Mouse (Mus musculus): ENCODE results near the gene Pmf1.

Gene Pmf1

DNA sequence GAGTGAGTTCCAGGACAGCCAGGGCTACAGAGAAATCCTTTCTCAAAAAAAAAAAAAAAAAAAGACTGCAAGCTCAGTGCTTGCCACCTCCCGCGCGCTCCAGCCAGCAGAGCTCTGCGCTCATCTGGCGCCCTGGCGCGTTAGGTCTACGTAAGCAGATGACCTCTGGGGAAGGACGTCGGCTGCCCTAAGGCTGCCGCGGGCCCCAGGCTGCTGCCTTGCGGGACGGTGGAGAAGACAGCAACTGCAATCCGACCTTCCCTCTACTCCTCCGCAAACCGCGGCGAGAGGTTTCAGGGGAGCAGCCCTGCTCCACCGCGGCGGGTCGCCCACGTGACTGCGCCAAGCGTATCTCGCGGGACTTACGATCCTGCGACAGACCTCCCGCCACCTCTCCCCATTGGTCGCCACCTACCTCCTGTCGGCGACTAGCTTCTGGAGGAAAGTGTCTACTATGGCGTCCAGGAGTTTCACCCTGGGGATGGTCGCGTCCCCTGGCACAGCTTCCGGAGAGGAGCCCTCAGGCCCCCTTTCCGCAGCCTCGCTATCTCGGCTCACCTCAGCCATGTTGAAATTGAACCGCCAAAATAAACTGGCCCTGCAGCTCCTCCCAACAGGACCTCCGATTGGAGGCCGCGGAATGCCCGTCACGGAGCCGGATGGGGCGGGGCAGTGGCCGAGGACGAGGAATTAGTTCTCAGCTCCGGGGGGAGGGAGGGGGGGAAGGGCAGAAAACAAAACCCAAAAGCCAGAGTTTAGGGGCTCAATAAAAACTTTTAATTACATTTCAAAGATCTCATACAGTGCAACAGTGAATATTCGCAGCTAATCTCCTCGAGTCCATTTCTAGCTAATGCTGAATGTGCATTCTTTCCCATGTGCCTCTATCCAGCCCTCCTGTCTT is at the start of gene Pmf1:
TSS of gene Pmf1 (minus strand) at position 591 of the 904 bp plus-strand sequence.
- DNase-seq = peak; percentile 97

DNA sequence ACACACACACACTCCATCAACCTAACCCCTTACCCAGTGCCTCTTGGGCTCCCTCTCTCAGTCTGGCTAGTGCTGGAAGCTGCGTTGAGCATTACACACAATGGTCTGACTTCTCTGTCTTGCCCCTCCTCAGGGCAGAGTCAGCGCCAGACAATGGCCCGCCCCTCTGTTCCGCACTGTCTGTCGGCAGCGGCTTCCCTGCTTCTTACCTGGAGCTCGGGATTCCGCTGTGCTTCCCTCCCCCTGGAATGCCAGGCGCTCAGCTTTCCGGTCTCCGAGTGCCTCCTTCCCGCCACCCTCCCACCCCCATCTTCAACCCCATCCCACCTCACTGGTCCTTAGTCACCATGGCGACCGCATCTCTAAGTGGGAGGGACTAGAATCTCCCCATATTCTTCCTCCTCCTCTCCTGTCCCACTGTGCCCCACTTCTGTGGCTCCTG is 48.7 kb upstream of the Pmf1 start:
- no peak for DNase-seq

DNA sequence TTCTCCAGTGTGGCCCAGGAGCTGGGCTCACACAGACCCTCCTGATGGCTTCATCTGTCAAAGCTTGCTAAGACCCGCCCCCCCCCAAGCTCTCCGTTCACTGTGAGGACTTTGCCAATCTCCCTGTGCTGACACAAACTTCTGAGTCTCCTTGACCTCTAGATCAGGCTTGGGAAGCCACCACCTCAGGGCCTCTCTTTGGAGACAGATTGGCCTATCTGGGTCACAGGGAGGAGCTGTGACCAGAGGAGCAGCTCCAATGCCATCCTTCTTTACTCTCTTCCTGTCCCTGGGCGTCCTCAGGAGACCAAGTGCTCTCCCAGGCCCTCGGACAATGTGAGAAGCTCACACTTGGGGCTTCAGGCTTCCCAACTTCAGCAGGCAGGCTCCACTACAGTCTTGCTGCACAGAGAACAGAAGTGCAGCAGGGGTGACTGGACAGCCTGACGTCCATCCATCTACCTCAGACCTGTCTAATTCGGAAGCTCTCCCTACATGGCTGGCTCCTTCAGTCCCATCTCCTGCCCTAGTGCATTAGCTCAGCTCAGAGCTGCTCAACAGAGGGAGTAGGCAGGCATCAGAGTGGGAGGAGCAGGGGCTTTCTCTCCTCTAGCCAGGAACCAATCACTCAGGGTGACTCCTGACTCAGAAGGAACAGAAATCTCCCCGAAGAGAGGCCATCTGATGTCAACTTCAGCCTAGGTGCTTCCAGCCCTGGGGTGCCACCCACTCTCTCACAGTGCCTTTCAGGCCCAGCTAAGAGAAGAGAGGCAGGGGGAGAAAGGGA is 46.8 kb upstream of the Pmf1 start:
- no peak for DNase-seq

DNA sequence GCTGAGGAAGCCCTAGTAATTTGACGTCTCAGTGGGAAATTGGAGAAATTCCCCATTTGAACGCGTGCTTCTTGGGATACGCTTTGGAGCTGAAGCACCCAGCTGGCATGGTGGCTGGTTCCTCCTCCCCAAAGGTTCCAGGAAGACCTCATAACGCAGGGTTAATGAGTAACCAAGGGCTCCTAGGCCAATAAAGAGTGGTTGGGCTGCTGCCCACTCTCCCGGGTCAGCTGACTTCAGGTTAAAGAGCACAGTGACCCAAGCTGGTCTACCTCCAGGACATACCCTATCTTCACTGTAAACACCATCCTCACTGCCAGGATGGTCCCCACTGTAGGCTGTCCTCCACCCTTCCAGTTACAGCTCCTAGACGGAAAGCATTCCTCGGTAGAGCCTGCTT is 46.2 kb upstream of the Pmf1 start:
- DNase-seq = peak; percentile 80

DNA sequence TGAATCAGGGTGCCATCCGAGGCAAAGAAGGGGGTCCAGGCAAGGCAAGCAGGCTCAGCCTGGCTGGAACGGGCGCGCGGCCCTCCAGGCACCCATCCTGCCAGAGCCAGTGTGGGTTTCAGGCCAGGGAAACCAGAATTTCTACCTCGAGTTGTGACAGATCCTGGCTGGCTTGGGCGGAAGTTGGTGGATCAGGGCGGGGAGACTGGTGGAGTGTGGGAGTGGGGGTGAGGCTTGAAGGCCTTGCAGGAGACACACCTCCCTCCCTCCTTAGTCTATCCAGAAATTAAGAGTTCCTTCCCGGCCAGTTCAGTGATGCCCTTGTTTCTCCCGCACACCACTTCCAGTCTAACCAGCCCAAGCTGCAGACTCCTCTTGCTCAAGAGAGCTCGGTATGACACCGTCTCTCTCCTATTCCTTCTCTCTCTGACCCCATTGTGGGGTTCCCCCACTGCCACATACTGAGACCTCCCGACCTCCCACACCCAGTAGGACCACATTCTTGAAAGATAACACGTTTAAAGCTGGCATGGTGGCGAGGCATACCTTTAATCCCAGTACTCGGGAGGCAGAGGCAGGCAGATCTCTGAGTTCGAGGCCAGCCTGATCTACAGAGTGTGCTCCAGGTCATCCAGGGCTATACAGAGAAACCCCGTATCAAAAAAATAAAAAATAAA is 45.6 kb upstream of the Pmf1 start:
- DNase-seq = peak; percentile 71

DNA sequence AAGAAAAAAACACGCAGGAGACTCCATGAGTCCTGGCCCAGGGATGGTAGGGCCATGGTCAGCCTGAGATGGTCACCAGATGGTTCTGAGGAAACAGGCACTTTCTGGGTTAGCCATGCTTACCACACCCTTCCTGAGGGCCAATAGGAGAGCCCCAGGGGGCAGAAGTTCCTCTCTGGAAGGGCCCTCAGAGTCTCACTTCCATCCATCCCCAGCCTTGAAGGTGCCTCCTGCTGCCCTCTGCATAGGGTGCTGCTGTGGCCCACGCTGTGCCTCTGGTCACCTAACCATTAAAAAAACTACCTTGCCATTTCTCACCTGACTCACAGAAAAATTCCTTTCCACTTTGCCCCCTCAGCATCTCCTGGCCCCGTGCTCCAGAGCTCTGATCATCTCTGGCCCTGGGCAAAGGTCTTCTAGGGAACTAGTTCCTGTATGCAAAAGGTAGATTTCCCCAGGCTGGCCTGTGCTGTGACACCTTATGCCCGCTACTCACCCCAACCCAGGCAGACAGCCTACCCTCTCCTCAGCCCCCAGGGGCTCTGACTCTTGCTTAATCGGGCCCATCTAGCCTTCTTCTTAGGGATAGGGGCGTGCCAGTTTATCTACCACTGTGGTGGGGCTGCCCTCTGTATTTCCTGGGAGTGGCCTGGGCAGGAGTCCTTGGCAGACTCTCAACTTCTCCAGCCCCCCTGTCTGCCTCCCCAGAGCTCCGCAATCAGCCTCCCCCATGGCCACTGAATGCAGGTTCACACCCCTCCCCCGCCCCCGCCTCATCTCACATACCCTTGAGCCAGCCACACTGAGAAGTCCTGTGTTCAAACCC is 44.8 kb upstream of the Pmf1 start:
- DNase-seq = peak; percentile 58

DNA sequence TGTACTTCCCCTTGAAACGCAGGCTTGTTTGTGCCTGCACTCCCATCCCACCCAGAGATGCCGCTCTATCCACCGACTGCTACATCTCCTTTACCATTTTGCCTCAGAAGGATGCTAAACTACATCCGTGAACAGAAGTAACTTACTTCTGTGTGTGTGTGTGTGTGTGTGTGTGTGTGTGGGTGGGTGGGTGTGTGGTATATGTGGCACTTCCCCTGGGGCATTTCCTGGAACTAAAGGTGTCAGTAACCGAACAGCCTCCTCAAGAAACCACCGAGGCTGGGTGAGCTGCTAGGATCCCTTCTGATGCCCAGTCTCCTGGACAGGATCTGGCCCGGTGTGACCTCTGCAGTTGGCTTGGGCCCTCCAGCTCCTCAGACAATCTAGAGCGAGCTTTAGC is 43.9 kb upstream of the Pmf1 start:
- no peak for DNase-seq

DNA sequence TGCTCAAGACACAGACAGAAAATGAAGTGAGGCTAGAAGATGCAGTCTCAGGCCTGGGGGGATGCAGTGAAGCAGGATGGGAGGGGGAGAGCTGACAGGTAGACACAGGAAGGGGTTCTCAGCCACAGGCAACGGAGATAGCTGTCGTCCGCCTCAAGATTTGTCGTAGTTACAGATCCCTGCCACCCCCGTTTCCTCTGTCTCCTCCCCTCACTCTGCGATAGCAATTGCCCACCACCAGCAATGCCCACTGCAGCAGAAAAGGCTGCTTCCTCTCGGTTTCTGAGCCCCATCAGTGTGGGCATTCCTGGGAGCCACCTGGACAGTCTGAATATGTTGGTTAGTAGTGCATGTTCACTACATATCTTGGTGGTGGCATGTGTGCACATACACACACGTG is 43.2 kb upstream of the Pmf1 start:
- DNase-seq = no peak

DNA sequence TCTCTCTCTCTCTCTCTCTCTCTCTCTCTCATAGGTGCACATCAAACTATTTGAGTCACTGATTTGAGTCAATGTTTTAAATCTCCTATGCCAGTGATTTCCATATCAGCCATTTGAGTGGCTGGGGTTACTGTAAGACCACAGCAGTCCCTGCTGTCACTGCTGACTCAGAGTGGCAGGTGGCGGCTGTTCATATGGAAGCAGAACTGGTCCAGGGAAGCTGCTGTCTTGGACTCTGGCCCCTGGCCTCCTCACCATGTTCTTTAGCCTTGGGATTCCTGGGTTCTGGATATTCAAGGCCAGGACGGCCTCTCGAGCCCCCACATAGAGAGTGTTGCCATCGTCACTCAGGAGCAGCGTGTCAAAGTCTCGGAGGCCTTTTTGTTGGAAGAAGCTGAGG is 42.6 kb upstream of the Pmf1 start:
- DNase-seq = no peak

DNA sequence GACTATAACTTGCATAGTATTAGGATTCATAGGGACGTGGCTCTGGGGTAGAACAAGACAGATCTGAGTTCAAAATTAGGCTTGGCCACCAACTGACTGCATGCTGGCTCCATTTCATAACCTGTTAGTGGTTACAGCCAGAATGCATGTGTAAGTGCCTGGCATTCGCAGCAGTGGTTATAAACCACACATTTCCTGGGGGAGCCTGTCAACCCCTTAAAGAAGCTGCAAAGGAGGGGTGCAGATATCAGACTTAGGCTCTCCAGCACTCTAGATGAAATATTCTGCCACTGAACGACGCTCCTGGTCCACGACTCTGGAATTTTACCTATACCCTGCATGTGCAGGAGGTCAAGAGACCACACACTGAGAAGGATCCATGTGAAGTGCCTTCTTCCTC is 42.1 kb upstream of the Pmf1 start:
- DNase-seq = no peak

DNA sequence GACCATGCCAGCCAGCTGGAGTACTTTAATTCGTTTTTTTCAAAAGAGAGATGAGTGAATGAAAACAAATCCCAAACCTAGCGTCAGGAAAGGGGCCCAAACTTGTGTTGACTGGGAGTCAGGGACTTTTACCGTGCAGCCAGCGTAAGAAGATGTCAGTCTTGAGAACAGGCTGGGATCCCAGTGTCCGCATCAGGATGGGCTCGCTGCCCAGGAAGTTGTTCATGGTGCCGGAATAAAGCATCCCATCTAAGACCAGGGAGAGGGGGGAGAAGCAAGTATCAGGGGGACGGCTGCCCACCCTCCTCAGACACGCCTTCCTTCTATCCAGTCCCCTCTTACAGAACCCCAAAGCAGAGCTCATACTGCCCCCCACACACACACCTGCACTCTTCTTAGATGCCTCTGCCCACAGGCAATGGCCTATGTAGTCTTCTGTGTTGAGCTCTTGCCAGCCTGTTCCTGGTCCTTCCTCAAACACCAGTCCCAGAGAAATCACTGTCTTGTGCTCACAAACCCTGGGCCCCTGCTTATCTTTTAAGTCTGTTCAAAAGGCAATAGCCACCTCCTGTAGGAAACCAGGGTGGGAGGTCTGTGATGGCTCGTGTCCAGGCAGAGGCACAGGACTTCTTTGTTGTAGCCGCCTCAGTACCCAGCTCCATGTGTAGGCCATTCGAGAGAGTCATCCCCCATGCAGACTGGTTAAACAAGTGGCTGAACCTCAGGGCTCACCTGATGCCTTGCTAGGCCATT is 40.4 kb upstream of the Pmf1 start:
- DNase-seq = no peak

DNA sequence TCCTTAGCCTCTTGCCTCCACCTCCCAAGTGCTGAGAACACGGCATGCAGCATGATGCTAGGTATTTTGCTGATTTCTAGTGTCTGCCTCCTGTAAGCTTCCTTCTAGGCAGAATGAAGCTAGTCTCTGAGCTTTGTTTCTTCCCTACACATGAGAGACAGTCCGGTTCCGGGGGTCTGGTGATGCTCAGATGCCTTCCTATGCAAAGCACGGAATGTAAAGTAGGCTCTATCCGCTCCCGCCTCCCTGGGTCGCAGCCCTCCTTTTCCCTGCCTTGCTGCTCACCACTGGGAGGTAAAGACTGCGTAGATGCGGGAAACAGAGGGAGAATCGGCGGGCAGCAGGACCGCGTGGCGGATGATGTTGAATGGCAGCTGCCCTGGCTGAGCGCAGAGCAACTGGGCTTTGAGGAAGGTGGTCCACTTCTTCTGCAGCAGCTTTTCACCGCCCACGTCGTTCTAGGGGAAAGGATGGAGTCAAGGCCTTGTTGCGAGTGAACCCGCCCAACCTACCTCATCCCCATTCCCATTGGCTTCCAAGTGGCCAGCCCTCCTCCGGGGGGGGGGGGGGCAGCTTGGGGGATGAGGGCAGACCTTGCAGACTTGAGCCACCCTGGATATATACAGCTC is 39.4 kb upstream of the Pmf1 start:
- DNase-seq = no peak

DNA sequence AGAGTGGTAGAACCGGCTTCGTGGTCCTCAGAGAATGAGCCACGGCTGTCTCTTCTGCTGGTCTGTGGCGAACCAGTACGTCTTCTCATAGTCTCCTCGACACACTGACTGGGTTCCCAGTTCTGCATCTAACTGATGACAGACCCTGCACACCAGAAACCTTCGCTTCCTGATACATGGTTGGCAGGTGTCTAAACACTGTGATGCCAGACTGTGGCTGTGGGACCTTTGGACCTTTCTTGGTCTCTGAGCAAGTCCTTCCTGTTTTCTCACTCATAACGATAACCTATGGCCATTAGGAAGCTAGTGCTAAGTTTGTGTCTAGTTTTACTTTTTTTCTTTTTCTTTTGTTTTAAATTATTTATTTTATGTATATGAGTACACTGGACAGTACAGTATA is 38.3 kb upstream of the Pmf1 start:
- DNase-seq = no peak

DNA sequence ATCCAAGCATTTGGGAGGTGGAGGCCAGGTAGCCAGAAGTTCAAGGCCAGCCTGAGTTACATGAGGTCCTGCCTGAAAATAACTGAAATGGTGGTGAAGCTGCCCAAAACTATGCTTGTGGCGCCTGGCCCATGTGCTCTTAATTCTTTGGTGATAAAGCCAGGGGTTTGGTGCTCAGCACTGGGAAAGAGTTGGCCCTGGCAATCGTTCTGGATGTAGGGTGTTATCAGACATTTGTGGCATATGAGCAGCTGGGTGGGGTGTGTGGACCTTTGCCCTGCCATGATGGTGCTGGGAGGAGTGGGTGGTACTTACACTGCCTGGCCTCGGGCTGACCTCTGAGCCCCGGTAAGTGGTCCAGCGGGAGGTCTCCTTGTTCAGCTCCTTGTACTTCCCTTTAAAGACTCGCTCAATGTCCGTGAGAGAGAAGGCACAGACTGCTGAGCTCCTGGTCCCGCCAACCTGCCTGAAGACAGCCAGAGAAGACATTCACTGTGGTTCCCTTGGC is 37.6 kb upstream of the Pmf1 start:
- no peak for DNase-seq

DNA sequence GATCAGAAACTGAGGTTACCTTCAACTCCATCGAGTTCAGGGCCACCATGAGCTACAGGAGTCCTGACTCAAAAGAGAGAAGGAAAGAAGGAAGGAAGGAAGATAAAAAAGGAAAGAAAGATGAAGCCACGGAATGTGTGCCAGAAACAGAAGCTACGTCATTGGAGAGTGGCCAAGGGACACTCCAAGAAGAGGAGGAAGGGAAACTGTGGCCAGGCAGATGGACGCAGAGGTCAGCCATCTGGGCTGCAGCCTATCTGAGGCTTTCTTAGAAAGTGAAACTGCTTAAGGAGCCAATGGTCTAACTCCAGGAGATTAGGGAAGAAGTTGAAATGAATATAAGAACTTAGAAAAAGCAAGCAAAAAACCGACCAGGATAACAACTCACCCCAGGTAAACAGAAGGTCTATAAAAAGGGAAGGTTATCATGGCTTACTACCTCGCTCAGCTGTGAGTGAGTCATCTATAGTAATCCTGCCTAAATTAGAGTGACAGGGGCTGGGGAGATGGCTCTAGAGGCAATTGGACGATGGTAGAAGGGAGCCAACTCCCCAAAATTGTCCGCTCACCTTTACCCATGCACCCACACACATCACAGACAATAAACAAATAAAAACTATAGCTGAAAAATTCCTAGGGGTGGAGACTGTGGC is 36.5 kb upstream of the Pmf1 start:
- peak; percentile 48 for DNase-seq

DNA sequence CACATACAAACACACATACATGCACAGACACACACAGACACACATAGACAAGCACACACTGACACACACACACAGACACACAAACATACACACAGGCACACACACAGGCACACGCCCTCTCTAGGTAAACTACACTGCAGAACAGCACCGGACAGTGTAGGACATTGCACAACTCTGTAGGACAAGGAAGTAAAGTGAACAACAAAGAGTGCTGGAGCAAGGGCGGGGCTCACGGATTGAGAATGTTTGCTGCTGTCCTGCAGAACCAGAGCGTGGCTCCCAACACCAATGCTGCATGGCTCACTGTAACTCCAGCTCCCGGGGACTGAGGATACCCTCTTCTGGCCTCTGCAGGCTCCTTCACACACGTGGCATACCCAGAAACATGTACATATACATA is 32.8 kb upstream of the Pmf1 start:
- DNase-seq = no peak

DNA sequence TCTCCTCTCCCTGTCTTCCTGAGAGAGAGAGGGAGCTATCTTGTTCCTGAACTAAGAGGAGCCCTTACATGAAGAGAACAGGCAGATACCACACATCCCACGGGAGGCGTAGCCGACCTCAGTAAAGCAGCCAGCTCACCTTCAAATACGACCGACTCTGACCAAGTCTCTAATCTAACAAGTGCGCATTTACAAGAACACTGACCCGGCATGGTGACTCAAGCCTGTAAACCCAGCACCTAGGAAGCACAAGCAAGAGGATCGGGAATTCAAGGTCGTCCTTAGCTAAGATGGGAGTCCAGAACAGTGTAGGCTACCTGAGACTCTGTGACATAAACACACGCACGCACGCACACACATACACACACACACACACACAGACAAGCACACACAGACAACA is 32.4 kb upstream of the Pmf1 start:
- no peak for DNase-seq

DNA sequence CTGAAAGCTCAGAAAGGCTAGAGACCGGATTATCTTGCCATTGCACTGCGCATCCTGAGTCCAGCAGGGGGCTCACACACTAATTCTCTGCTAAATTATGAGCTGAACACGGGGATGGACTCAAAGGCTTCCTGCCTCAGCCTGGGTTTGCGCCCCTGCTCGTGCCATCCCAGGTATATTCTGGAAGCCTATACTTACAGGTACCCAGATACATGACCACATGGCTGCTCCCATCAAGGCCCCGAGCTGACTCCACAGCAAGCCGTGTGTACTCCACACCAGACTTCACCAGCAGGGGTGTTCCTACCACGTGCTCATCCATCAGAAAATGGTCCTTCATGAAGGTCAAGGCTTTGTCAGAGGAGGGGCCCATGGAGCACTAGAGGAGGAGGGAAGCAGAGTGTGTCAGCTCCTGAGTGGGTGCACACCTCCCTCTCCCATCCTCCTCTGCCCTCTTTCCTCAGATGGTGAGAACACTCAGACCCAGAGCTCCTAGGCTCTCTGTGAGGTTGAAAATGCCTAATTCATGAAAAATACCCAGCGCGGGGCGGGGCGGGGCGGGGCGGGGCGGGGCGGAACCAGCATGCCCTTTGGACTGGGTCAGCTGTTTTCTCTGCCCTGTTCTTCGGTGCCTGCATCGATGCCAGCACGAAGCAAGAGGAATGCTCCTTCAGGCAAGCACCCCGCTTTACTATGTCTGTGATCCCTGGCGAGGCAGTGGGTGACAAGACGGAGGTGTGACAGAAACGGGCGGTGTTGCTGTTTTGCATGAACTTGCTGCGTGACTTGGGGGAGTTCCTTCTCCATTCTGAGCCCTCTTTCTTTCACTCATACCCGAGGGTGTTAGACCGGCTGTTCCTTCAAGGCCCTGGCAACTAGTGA is 30.6 kb upstream of the Pmf1 start:
- peak; percentile 74 for DNase-seq

DNA sequence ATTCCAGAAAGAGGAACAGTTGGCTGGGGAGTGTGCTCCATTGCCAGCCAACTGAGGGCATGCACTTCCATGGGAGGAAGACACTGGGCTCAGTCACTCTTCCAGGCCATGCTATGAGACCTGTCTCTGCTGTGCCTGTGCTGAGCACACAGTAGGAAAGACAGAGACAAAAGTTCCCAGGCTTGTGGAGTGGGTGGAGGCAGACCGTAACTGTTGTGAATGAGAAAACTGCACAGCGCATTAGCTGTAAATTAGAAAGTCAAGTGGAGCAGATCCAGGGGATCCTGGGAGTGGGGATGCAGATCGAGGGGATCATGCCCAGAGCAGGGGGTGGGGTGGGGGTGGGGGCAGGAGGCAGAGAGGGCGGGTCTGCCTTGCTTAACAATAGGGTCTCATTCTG is 29.5 kb upstream of the Pmf1 start:
- no peak for DNase-seq

DNA sequence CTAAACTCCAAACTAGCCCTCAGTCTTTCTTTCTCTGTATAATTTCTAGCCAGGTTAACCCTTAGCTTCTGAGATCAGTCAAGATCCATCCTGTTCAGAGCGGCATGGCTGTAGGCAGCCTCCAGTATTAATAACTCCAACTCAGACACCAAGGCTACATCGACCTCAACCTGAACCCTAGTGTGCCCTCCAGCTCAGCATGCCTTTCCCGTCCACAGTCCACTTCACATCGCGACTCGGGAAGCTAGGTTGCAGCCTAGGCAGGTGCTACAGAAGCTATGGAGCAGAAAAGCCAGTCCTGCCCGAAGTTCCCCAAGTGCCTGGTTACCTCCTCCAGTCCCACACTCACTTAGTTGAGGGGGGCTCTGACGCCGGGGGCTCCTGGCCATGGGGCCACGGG is 27.3 kb upstream of the Pmf1 start:
- peak; percentile 50 for DNase-seq

Data from kidney, postnatal 10 days (tissue).